Mouse (Mus musculus) megakaryocyte, embryonic 14.5 days (primary cell): ENCODE measurements at regions not wholly inside any gene's neighbourhood (a gene's known extent, or its start where the extent isn't known, plus 50 kb on each side); places are given as distances from the start of the nearest gene placed in this dataset.

Experiments
- FLI1 ChIP-seq: IDR thresholded peaks from 2 replicates; pipeline ENCODE4 v1.6.1; 2012; ENCODE audit warnings: low read length, inconsistent platforms, mixed read lengths
- GATA1 ChIP-seq: IDR thresholded peaks from 3 replicates; pipeline ENCODE4 v1.6.1; 2012; ENCODE audit warnings: mixed read lengths, low read length, inconsistent platforms, borderline replicate concordance

- TF ChIP-seq FLI1: no peak
- no peak for TF ChIP-seq GATA1
Observed at GRCm38 (mm10) chr8:126162748-126163371, 135.5 kb upstream of the Slc35f3 start.
